Mouse (Mus musculus): ENCODE results near the gene Grasp.

DNA sequence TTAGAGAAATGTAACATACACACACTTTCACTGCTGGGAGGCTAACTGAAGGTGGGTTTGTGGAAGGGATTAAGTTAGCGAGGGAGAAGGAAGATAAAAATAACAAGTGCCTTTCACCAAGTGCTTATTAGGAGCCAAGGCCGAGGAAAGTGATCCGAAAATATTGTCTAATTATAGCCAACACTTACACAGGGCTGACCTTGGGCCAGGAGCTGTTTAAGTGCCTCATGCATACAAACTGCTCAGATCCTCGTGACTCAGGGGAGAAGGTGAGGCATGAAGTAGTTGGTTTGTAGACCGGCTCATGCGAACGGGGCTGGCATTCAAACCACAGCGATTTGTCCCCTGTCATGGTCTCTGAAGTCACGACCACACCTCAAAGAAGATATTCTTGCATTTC is 17.2 kb downstream of the Grasp start:
- TF ChIP-seq USF1 (IDR thresholded peaks at IDR 0.05; ENCODE audit: low read depth, low read length) (no peak), RCOR1 (conservative IDR thresholded peaks at IDR 0.05; ENCODE audit: low read depth, low read length) (no peak), ZC3H11A (IDR thresholded peaks at IDR 0.05; ENCODE audit: low read depth, low read length) (no peak), TBP (conservative IDR thresholded peaks at IDR 0.05; ENCODE audit: low read depth, low read length) (no peak), CTCF (conservative IDR thresholded peaks at IDR 0.05 in 1 of 2, IDR thresholded peaks at IDR 0.05 in 1 of 2; ENCODE audit: low read depth in 2 of 2, low read length in 2 of 2) (no peak), KAT2A (IDR thresholded peaks at IDR 0.05; ENCODE audit: insufficient replicate concordance, low read length) (no peak), ZNF384 (IDR thresholded peaks at IDR 0.05; ENCODE audit: low read depth, low read length) (no peak), TCF12 (IDR thresholded peaks at IDR 0.05; ENCODE audit: low read depth, low read length) (no peak), NRF1 (IDR thresholded peaks at IDR 0.05; ENCODE audit: low read depth, low read length) (no peak), MAFK (IDR thresholded peaks at IDR 0.05; ENCODE audit: insufficient replicate concordance, low read length) (no peak)
